Mouse (Mus musculus) lung, postnatal 10 days (tissue): ENCODE data around the gene Nxpe4.
A peak's percentile ranks its signal among the peaks of the same experiment; 100 is the strongest.
"Not testable (repeated sequence)": the region's sequence is repeated elsewhere in the genome, so short reads cannot be mapped to it uniquely, and the experiment has no call there.

Experiments used
- DNase-seq: peaks from one replicate; pipeline ENCODE4 v3.0.0; 2021

The Nxpe4 gene

DNA sequence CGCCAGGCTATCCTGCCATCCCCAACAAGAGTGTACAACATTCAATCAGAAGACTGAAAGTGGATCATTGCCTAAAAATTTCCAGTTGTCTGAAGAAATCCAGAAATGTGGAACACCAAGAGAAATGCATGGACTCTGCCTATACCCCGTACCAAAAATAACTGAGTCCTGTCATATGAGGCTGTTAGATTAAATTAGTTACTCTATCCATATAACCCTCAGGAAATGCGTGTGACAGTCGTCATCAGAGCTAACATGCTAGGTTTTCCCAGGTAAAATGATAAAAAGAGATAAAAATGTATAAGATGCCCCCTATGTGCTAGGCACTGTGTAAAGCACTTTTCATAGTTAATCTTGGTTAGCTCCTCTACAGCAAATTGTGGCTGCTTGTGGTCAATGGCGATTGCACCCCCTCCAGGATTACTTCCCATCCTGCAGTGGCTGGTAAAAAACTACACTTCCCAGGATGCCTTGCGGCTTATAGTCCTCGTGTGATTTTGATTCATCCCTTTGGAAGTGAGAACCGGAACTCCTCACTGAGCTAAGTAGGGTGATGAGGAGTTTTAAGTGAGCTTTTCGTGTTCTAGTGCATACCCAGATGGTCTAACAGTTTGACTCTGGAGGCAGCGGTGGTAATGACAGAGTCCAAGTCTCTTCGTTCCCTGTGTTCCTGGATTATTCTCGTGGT, at the start of gene Nxpe4:
Gene Nxpe4, plus strand, starts transcription at position 519 of the 688 bp plus-strand sequence.
- DNase-seq: peak; percentile 81

DNA sequence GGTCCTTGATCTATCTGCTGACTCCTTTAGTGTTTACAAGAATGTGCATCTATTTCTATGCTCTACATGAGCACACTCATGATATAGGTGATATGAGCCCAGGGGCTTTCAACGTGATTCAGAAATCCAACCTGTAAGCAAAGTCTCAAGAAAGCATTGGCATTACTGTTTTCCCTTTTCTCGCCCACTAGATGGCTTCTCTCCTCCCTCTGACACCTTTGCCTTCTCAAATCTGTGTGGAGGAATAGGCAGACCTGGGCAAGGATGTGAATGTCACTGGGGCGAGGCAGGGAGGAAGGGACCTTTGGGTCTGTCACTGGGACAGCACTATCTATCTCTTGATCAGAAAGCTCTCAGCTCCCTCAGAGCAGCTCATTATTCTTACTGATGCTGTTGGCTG, 35.0 kb upstream of the Nxpe4 start:
- DNase-seq: no peak

DNA sequence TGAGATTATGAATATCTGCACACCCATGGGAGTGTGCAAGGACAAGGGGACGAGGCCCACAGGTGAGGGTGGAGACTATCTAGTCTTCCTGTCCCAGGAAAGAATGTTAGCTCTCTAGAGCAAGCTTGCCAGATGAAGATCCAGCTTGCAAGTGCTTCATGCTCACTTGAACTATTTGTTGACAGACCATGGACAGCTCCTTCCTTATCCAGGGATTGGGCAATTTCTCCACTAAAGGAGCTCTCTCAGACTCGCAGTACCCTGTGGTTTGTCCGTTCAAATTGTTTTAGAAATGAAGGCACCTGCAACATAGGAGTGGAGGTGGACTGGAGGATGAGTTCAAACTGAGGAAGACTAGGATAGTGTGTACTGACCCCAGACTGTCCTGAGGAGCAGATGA, 24.3 kb upstream of the Nxpe4 start:
- DNase-seq: peak; percentile 47

- no peak for DNase-seq
These were observed 21.1 kb upstream of the Nxpe4 start for GRCm38 (mm10) chr9:48140485-48141411.

- no peak for DNase-seq
These were observed 19.2 kb upstream of the Nxpe4 start for GRCm38 (mm10) chr9:48142646-48143045.

- DNase-seq: no peak
These were observed 15.1 kb upstream of the Nxpe4 start for GRCm38 (mm10) chr9:48146761-48147160.

DNA sequence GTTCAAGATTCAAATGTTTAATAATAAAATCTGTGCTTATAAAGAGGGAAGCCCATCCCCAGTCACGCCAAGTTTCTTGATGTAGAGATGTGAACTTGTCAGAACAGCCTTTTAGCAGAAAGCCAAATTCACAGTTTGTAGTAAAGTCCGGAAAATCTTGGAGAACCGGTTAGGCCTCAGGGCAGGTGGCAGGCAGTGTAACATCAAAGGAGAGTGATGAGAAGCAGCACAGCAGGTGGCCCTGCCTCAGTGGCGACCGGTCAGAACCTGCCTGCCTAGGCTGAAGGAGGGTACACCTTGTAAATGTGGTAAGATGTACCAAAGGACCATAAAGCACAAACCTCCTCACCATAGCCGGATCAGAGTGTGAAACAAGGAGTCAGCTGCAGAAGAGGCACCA, 4.7 kb downstream of the Nxpe4 start:
- DNase-seq: not testable (repeated sequence)

DNA sequence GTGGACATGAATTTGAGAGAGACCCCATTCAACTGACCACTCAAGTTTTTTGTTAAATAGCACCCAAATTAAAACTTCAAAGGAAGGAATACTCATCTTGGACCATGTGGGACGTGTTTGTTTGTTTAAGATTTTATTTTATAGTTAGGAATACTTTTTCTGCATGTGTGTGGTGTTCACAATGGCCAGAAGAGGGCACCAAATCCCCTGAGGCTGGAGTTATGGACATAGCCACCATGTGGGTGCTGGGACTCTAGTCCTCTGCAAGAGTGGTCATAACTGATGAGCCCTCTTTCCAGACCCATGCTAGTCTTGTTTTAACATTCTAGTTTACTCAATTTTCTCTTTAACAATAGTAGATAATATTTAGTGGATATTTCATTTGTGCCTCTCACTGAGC, 14.9 kb downstream of the Nxpe4 start:
- DNase-seq: no peak

DNA sequence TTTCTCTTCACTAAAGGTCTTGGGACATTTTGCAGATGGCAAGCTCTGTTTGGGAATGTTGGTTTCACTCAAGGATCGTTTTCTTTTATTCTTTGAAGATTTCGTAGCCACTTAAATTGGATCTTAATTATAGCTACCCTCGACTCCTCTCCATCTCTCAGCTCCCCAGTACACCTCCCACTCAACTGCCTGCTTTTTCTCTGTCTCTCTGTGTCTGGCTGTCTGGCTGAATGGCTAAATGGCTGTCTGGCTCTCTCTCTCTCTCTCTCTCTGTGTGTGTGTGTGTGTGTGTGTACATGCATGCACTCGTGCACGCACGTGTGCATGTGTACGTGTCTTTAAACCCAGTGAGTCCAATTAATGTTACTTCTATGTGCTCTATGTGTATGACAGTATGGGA, 19.5 kb downstream of the Nxpe4 start:
- DNase-seq: no peak

GRCm38 (mm10) chr9:48182718-48183414, 21.0 kb downstream of the Nxpe4 start:
- no peak for DNase-seq

DNA sequence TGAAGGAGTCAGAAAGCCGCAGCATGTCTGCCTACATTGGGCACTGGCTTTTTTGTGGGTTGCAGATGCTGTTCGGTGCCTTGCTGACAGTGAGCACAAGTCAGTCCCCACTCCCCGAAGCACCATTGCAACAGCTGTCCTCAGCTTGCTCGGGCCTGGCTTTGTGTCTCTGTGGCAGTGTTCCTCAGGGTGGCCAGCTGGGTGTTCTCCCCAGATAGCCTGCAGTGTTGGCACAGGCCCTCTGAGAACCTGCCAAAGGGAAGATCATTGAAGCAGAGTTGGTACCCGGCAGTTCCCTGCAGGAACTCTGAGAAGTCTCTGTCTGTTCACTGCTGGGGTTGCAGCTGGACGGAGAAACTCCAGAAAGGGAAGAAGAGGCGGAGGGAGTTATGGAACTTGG, 22.5 kb downstream of the Nxpe4 start:
- DNase-seq: peak; percentile 73

- no peak for DNase-seq
These were observed 27.0 kb downstream of the Nxpe4 start for GRCm38 (mm10) chr9:48188854-48189253.

- no peak for DNase-seq
These were observed 35.6 kb downstream of the Nxpe4 start for GRCm38 (mm10) chr9:48197458-48197884.

DNA sequence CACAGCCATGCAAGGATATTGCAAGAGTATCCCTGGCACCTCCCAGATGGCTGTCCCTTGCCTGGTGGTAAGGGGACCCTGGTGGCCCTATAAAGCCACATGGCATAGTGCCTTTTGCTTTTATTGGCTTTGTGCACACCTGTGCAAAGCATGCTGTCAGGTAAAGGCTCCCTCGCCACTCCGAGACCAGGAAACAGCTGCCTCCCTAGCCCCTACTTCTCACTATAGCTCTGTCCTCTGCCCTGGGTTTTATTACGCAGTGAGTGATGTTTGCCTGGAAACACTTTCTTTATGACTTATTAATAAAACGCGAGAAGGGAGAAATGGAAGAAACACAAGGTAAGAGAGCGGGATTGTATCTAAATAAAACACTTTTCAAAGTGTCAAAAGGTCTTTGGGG, 49.1 kb downstream of the Nxpe4 start:
- no peak for DNase-seq

- DNase-seq: no peak
These were observed 50.1 kb downstream of the Nxpe4 start for GRCm38 (mm10) chr9:48211912-48212311.

GRCm38 (mm10) chr9:48214751-48215150, 52.9 kb downstream of the Nxpe4 start:
- DNase-seq: no peak

DNA sequence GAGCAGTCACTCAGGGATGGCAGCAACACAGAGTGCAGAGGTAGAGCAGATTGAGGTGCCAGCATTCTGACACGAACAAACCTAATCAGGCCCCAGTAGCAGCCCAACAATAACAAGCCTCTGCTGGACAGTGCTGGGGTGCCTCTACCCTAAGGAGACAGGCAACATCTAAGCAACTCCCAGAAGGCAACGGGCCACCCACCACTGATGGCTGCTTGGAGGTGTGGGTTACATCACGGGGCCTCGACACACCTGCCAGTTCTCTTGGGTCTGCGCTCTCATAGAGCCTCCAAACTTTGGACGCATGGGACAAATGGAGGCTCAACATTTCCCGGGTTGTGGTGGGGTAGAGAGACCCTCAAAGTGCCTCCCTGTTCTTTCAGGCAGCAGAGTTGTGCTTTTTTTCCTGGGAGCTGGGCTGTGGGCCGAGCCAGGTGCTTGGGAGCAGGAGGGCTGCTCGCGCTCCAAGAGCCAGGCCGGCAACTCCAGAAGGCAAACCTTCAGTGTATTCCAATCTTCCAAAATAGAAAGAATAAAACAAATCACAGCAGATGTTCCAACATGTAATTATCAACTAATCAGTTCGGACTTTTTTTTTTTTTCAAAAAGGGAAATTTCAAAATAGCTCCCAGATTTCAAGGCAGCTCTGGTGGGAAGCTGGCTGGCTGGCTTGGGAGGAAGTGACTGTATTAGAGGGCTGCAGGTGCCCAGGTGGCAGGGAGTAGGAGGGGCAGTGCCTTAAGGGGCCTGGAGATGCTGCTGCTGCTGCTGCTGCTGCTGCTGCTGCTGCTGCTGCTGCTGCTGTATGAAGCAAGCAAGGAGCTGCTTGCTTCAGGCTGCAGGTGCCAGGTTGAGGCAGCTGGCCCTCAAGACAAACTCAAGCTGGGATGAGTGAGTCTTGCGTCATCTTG, 54.5 kb downstream of the Nxpe4 start:
- peak; percentile 6 for DNase-seq

GRCm38 (mm10) chr9:48230706-48231105, 68.9 kb downstream of the Nxpe4 start:
- DNase-seq: no peak

DNA sequence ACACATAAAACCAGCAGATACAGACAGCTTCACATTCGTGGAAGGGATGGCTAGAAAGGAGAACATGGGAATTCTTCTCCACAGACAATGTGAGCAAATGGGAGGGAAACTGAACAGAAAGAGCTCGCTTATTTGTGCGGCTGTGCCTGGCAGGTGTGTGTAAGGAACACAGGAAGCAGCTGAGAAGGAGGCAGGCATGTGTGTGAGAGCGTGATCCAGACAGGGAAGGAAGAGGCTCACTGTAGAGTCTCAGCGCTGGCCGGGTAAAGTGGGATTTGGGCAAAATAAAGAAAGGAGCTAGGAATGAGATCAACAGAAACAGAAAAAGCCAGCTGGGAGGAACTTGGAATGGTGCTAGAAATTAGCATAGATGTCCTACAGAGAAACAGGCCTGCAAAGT, 74.6 kb downstream of the Nxpe4 start:
- DNase-seq: no peak

DNA sequence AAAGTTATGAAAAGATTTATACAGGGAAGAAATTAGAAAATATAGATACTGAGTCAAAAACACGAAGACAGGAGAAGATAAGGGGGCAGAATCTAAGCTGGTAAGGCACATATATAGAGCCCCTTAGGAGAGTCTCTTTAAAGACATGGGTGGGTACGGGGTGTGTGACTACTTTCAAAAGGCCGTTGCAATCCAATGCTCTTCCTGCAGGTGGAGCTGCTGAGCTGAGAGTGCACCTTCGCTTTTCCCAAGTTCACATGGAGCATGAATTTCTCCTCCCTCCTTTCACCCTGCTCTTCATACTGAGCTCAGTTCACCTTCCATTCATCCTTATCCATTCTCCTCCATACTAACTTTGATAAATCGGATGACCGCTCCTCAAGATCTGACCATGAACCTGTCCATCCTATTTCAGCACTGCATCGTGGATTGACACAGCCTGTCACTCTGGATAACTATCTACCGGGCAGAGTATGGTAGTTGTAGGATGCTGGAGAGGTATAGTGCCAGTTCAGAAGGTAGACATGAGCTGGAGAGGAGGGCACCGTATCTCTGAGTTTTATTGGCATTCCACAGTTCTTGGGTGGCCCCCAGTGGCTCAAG, 76.4 kb downstream of the Nxpe4 start:
- DNase-seq: peak; percentile 42

GRCm38 (mm10) chr9:48239461-48239860, 77.6 kb downstream of the Nxpe4 start:
- no peak for DNase-seq

DNA sequence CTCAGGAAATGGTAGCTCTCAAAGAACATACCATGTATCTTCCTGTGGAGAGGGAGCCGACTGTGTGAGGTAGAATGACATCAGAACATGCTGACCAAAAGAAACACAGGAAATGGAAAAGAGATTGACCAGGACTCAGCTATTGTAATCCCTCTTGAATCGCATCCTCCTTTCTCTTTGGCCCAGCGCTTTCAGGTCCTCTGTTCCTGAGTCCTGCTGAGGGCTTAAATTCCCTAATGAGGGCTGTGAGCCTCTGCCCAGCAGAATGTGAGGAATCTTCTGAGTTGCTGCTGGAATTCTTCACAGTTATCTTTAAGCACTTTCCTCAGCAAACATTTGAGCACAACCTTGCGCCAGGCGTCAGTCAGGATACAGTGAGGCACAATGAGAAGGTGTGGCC, 78.6 kb downstream of the Nxpe4 start:
- no peak for DNase-seq
